Mouse (Mus musculus): ENCODE results near the gene Arfgef2.

GRCm38 (mm10) chr2:166893036-166893435, 87.6 kb downstream of the Arfgef2 start:
- TF ChIP-seq CTCF (conservative IDR thresholded peaks at IDR 0.05; ENCODE audit: low read length) (no peak), POU5F1 (IDR thresholded peaks at IDR 0.05; ENCODE audit: borderline replicate concordance, low read length) (no peak)

Data from E14TG2a.4 (cell line).